Mouse (Mus musculus) CD4-positive, CD25-positive, alpha-beta regulatory T cell, adult 4 months (primary cell): ENCODE data around the gene Gpbp1. TPM values are rescaled to one million over a fixed set of nuclear protein-coding genes. Genes with fewer than 3 reads are reported as not detected.

ENCODE experiments used
- ATAC-seq: one replicate; pipeline ENCODE4 v1.8.0; 2017
- polyA plus RNA-seq, 2 experiments: library from polyadenylated mRNA; unstranded; fragments of 100-300 nt; shearing (Covaris generic); gene quantifications; one replicate each; pipeline ENCODE4 v1.2.1; 2017

Gene Gpbp1
- polyA plus RNA-seq, 2 experiments from 2014 or later, result 162 to 171 TPM

DNA sequence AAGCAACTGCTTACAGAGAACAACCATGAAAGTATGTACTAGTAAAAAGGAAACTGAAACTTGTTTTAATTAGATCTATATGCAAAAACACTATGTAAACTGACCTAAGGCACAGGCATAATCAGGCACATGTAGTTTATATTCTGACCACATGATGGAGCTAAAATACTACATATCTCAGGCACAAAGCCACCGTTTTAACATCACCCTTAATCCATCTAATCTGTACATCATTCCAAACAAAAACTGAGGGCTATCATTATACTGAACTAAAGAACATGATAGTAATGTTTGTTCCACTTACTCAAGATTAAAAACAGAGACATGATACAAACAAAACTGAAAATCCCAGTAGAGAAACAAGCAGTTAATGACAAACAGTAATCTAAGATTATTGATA is 28.5 kb downstream of the Gpbp1 start:
- ATAC-seq, result peak; percentile 80

GRCm38 (mm10) chr13:111456790-111457189 is 33.1 kb downstream of the Gpbp1 start:
- no peak for ATAC-seq

DNA sequence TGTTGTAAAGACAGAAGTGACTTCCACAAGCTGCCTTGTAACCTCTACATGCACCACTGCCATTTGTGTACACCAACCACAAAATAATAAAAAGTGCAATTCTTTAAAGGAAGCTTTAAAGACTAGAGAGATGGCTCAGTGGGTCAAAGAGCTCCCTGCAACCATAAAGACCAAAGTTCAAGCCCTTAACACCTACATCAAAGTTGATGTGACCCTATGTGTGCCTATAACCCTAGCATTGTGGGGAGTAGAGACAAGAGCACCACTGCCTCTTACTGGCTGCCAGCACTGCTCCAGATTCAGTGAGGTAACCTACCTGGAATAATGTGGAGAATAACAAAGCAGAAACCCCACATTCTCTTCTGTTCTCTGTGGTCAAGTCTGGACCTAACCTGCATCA is 45.6 kb downstream of the Gpbp1 start:
- ATAC-seq, result no peak

- ATAC-seq, result no peak
Measured at GRCm38 (mm10) chr13:111431174-111431573, 58.7 kb downstream of the Gpbp1 start.

- no peak for ATAC-seq
Measured at GRCm38 (mm10) chr13:111421330-111421729, 68.6 kb downstream of the Gpbp1 start.

GRCm38 (mm10) chr13:111418087-111418486 is 71.8 kb downstream of the Gpbp1 start:
- ATAC-seq, result no peak

DNA sequence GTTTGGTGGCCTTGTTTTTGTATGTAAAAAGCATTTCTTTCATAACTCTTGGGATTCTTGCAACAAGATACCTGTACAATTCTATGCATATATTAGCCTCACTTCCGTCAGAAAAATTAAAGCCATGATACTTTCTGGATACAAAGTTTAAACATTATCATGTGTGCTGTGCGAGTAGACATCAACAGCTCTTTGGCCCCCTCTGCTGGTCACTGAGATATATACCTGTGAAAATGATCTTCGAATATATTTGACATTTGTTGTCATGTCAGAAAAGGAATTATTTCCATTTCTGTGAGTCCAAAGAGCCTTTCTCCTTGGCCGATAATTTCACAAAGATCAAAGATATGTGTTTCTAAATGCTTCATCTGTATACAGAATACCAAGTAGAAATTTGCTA is 76.8 kb downstream of the Gpbp1 start:
- peak; percentile 72 for ATAC-seq

DNA sequence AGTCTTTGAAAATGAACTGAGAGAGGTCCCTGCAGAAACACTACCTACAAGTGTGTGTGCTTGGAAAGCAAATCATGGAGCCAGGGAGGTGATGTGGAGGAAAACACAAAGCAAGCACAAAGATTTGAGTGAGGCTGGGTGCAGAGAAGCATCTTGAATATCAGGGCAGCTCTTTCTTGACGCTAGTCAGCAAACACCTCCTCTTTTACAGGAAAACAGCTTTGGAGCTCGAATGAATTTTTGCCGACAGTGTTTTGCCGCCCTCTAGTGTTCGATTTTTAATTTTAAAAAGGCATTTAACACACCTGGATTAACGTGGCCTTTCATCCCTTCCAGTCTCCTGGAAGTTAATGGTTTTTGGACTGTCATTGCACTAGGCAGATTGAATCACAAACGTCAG is 79.1 kb downstream of the Gpbp1 start:
- ATAC-seq, result peak; percentile 37

DNA sequence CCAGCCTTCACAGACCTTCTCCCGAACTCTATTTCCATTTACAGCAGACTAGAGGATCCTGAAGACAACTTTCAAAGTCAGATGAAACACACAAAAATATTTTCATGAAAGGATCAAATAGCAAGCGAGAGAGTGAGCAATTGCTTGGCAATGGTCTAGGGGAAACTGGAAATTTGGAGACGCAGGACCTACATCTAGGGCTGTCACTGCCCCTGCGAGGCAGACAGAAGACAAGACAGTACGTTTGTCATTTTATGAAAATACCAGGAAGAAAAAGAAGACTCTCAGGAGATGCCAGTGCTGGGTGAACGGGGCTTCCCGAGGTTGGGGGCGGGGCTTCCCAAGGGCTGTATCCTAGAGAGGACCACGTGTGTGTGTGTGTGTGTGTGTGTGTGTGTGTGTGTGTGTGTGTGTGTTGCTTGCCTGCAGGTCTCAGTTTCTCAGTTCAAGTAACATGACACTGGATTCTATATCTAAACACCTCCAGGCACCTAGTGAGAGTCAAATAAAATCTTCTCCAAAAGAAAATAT is 83.0 kb downstream of the Gpbp1 start:
- ATAC-seq, result no peak

DNA sequence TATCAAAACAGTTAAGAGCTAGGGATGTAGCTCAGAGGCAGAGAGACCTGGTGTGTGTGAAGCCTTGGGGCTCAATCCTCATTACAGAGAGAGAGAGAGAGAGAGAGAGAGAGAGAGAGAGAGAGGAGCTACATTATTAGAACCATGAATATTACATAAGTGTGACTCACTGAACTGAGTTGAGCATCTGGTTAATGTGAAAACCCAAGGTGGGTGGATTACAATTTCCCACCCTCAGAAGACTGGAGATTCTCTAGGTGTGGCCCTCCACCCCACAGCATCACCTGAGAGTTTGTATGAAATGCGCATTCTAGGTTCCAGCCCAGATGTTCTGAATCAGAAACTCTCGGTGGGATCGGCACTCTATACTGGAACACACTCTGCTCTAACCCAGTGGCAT is 84.0 kb downstream of the Gpbp1 start:
- ATAC-seq, result no peak

GRCm38 (mm10) chr13:111397600-111398151 is 92.2 kb downstream of the Gpbp1 start:
- no peak for ATAC-seq

GRCm38 (mm10) chr13:111397061-111397460 is 92.8 kb downstream of the Gpbp1 start:
- ATAC-seq, result no peak

- no peak for ATAC-seq
Measured at GRCm38 (mm10) chr13:111395528-111395927, 94.4 kb downstream of the Gpbp1 start.

- no peak for ATAC-seq
Measured at GRCm38 (mm10) chr13:111394904-111395303, 95.0 kb downstream of the Gpbp1 start.

- no peak for ATAC-seq
Measured at GRCm38 (mm10) chr13:111394341-111394740, 95.6 kb downstream of the Gpbp1 start.

- ATAC-seq, result no peak
Measured at GRCm38 (mm10) chr13:111393426-111393825, 96.5 kb downstream of the Gpbp1 start.

DNA sequence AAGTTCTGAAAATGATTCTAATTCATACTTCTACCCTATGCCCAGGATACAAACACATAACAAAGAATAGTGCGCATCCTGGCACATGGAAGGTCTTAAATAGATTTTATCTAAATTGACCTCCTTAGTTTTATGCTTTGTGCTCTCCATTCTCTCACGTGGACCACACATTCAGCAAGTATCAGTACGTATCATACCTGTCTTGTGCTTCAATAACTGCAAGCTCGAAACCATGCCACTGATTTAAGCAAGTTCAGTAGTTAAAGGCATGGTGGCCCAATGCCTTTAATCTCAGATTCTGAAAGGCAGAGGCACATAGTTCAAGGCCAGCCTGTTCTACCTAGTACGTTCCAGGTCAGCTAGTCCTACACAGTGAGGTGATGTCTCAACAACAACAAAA is 98.5 kb downstream of the Gpbp1 start:
- no peak for ATAC-seq

- no peak for ATAC-seq
Measured at GRCm38 (mm10) chr13:111391011-111391410, 98.9 kb downstream of the Gpbp1 start.

- no peak for ATAC-seq
Measured at GRCm38 (mm10) chr13:111384011-111384985, 105.6 kb downstream of the Gpbp1 start.
